Mouse (Mus musculus) v-Abl transformed pro-B cells (cell line): Measurements from ENCODE around the gene Ndufaf2.

Experiments
- in situ Hi-C, 2 experiments: fragments of 400-800 bp; cut with MboI; formaldehyde crosslinking; loops; one replicate each; pipeline ENCODE4 v1.15.1; 2025; ENCODE audit not compliant: unreplicated experiment in 2 of 2

Gene Ndufaf2

GRCm38 (mm10) chr13:108152650-108153372, 5.6 kb downstream of the Ndufaf2 start:
- in situ Hi-C loops = loop anchor here (10.0 to 25.0 kb wide), 4 partner anchors 978 to 1216 kb away; partner anchors contain the start of genes Dimt1 (in 2 of the 2) and Ipo11 (in 1 of the 2)

- in situ Hi-C loops = loop anchor here (10.0 to 25.0 kb wide), 4 partner anchors 977 to 1214 kb away; partner anchors contain the start of genes Dimt1 (in 2 of the 2) and Ipo11 (in 1 of the 2)
Observed at GRCm38 (mm10) chr13:108151782-108152181, 6.6 kb downstream of the Ndufaf2 start.

GRCm38 (mm10) chr13:108144086-108144485, 14.3 kb downstream of the Ndufaf2 start:
- in situ Hi-C loops = loop anchor here (10.0 to 25.0 kb wide), 2 partner anchors 682 to 809 kb away; no protein-coding TSS in a partner anchor

- in situ Hi-C loops = loop anchor here in 1 of 2 experiments (25.0 kb wide), 1 partner anchor 676 kb away; no protein-coding TSS in a partner anchor
Observed at GRCm38 (mm10) chr13:108138403-108138977, 19.9 kb downstream of the Ndufaf2 start.

GRCm38 (mm10) chr13:108135617-108136016, 22.8 kb downstream of the Ndufaf2 start:
- in situ Hi-C loops = loop anchor here in 1 of 2 experiments (25.0 kb wide), 1 partner anchor 673 kb away; no protein-coding TSS in a partner anchor

- in situ Hi-C loops = loop anchor here in 1 of 2 experiments (25.0 kb wide), 1 partner anchor 670 kb away; no protein-coding TSS in a partner anchor
Observed at GRCm38 (mm10) chr13:108132031-108132819, 26.2 kb downstream of the Ndufaf2 start.

- in situ Hi-C loops = loop anchor here in 1 of 2 experiments (25.0 kb wide), 1 partner anchor 668 kb away; no protein-coding TSS in a partner anchor
Observed at GRCm38 (mm10) chr13:108130737-108131136, 27.7 kb downstream of the Ndufaf2 start.

GRCm38 (mm10) chr13:108129070-108129469, 29.4 kb downstream of the Ndufaf2 start:
- in situ Hi-C loops = loop anchor here (10.0 to 25.0 kb wide), 2 partner anchors 84 to 667 kb away; partner anchors contain the start of gene Smim15 (in 2 of the 2)

- in situ Hi-C loops = loop anchor here (10.0 to 25.0 kb wide), 2 partner anchors 83 to 666 kb away; partner anchors contain the start of gene Smim15 (in 2 of the 2)
Observed at GRCm38 (mm10) chr13:108127883-108128282, 30.5 kb downstream of the Ndufaf2 start.

GRCm38 (mm10) chr13:108127130-108127529, 31.3 kb downstream of the Ndufaf2 start:
- in situ Hi-C loops = loop anchor here (10.0 to 25.0 kb wide), 2 partner anchors 82 to 665 kb away; partner anchors contain the start of gene Smim15 (in 2 of the 2)

- in situ Hi-C loops = loop anchor here (10.0 to 25.0 kb wide), 2 partner anchors 81 to 664 kb away; partner anchors contain the start of gene Smim15 (in 2 of the 2)
Observed at GRCm38 (mm10) chr13:108126246-108126645, 32.2 kb downstream of the Ndufaf2 start.

GRCm38 (mm10) chr13:108124096-108124495, 34.3 kb downstream of the Ndufaf2 start:
- in situ Hi-C loops = loop anchor here (10.0 kb wide), 1 partner anchor 79 kb away; the partner anchor contains the start of gene Smim15 (in 2 of the 2)

GRCm38 (mm10) chr13:108123109-108123723, 35.2 kb downstream of the Ndufaf2 start:
- in situ Hi-C loops = loop anchor here (10.0 kb wide), 1 partner anchor 78 kb away; the partner anchor contains the start of gene Smim15 (in 2 of the 2)

GRCm38 (mm10) chr13:108119411-108120310, 38.8 kb downstream of the Ndufaf2 start:
- in situ Hi-C loops = loop anchor here (10.0 kb wide), 1 partner anchor 75 kb away; the partner anchor contains the start of gene Smim15 (in 2 of the 2)

- in situ Hi-C loops = no loop called here
Observed at GRCm38 (mm10) chr13:108118188-108118587, 40.2 kb downstream of the Ndufaf2 start.

- in situ Hi-C loops = no loop called here
Observed at GRCm38 (mm10) chr13:108117654-108118053, 40.8 kb downstream of the Ndufaf2 start.

GRCm38 (mm10) chr13:108114257-108114656, 44.2 kb downstream of the Ndufaf2 start:
- in situ Hi-C loops = no loop called here

GRCm38 (mm10) chr13:108113536-108113935, 44.9 kb downstream of the Ndufaf2 start:
- in situ Hi-C loops = no loop called here
